Comparison of ENCODE assay signal across 11 mouse cellular contexts in genomic region chr6:54819272-54819671, GRCm38 (mm10). TPM values are rescaled to one million over a fixed set of nuclear protein-coding genes. Genes with fewer than 3 reads are reported as not detected.
A peak's percentile ranks its signal among the peaks of the same experiment; 100 is the strongest.
DNase-seq lines count a peak whose midpoint lies in the region; ATAC-seq lines count a peak whose summit lies in the region.
"Had no signal": no experiment of that assay in that cellular context is flagged by ENCODE, and none has a peak within 500 bp of the region (broad histone marks: within the 10 kb centered on the region; RNA-seq: fewer than 3 reads in every experiment).

No protein-coding gene starts in this region.

- peak overlapping the region; percentile 47 for H3K4me2 ChIP-seq in forebrain, embryonic 13.5 days
- H3K4me2 ChIP-seq in forebrain, embryonic 11.5 days (ENCODE audit: low read depth, low read length, severe bottlenecking) = no peak overlapping the region
- H3K4me2 ChIP-seq in forebrain, embryonic 16.5 days (ENCODE audit: low read length) = peak overlapping the region; percentile 53
- H3K4me2 ChIP-seq: stomach, embryonic 15.5 days had no signal

- no peaks in the 10 kb centered on the region for H3K36me3 ChIP-seq in forebrain, embryonic 13.5 days (ENCODE audit: poor library complexity, severe bottlenecking)
- H3K36me3 ChIP-seq in forebrain, embryonic 11.5 days (ENCODE audit: control insufficient read depth, insufficient read depth, low read length) = no peaks in the 10 kb centered on the region
- peaks cover 15% of the 10 kb centered on the region for H3K36me3 ChIP-seq in megakaryocyte, embryonic 14.5 days (replicated peaks; ENCODE audit: low read length)
- H3K36me3 ChIP-seq in forebrain, embryonic 16.5 days (ENCODE audit: control insufficient read depth, insufficient read depth) = no peaks in the 10 kb centered on the region
- no peaks in the 10 kb centered on the region for H3K36me3 ChIP-seq in macrophage (ENCODE audit: inconsistent target)
- H3K36me3 ChIP-seq: stomach, embryonic 15.5 days had no signal

- WGBS in forebrain, embryonic 13.5 days = 34% methylated on average over 4 of the region's 4 CpGs
- 29% methylated on average over 4 of the region's 4 CpGs for WGBS in forebrain, embryonic 11.5 days
- WGBS in forebrain, embryonic 16.5 days = 36% methylated on average over 4 of the region's 4 CpGs
- WGBS in macrophage (ENCODE audit: missing documents) = 44% methylated on average over 4 of the region's 4 CpGs

- DNase-seq in forebrain, embryonic 11.5 days (ENCODE audit: low spot score) = no peak
- DNase-seq in spleen, postnatal 14 days (ENCODE audit: low spot score in 2 of 2) = no peak
- no peak for DNase-seq in ovary, postnatal 14 days (ENCODE audit: low spot score)
- DNase-seq: cerebellum, adult 8-10 months; lung, postnatal 36 days had no signal

- no peak for ATAC-seq in forebrain, embryonic 13.5 days
- no peak for ATAC-seq in forebrain, embryonic 11.5 days (replicated peaks; ENCODE audit: low FRiP score)
- no peak for ATAC-seq in megakaryocyte, adult 5-6 weeks (ENCODE audit: poor library complexity, severe bottlenecking)
- ATAC-seq in forebrain, embryonic 16.5 days = no peak

- H3K4me3 ChIP-seq in forebrain, embryonic 13.5 days = peak overlapping the region; percentile 21; the same call in 1 of the 2 replicates
- H3K4me3 ChIP-seq in forebrain, embryonic 11.5 days (ENCODE audit: low read depth, low read length) = no peak overlapping the region
- peak overlapping the region; percentile 85 for H3K4me3 ChIP-seq in megakaryocyte, embryonic 14.5 days (replicated peaks)
- H3K4me3 ChIP-seq in forebrain, embryonic 16.5 days (replicated peaks; ENCODE audit: low read length) = peak overlapping the region; percentile 30
- H3K4me3 ChIP-seq in macrophage (ENCODE audit: inconsistent target) = peak overlapping the region; percentile 46; the same call in 1 of the 2 replicates
- H3K4me3 ChIP-seq: stomach, embryonic 15.5 days had no signal

- H3K27ac ChIP-seq in forebrain, embryonic 13.5 days = no peak overlapping the region
- H3K27ac ChIP-seq in forebrain, embryonic 11.5 days (ENCODE audit: low read depth, low read length) = no peak overlapping the region
- no peak overlapping the region for H3K27ac ChIP-seq in forebrain, embryonic 16.5 days (ENCODE audit: low read length)
- H3K27ac ChIP-seq in macrophage = no peak overlapping the region
- H3K27ac ChIP-seq: stomach, embryonic 15.5 days had no signal

- H3K9me3 ChIP-seq in forebrain, embryonic 13.5 days (replicated peaks) = no peaks in the 10 kb centered on the region
- H3K9me3 ChIP-seq in forebrain, embryonic 11.5 days (ENCODE audit: control insufficient read depth, low read length) = no peaks in the 10 kb centered on the region
- no peaks in the 10 kb centered on the region for H3K9me3 ChIP-seq in megakaryocyte, embryonic 14.5 days
- no peaks in the 10 kb centered on the region for H3K9me3 ChIP-seq in forebrain, embryonic 16.5 days (ENCODE audit: control insufficient read depth, low read length)
- H3K9me3 ChIP-seq: stomach, embryonic 15.5 days had no signal

- peaks cover 36% of the 10 kb centered on the region for H3K4me1 ChIP-seq in forebrain, embryonic 13.5 days
- peaks cover 11% of the 10 kb centered on the region for H3K4me1 ChIP-seq in forebrain, embryonic 11.5 days (replicated peaks; ENCODE audit: control insufficient read depth, insufficient read depth, low read length)
- H3K4me1 ChIP-seq in megakaryocyte, embryonic 14.5 days = peaks cover 53% of the 10 kb centered on the region
- peaks cover 25% of the 10 kb centered on the region for H3K4me1 ChIP-seq in forebrain, embryonic 16.5 days (replicated peaks; ENCODE audit: control insufficient read depth, insufficient read depth, low read length)

- H3K27me3 ChIP-seq in forebrain, embryonic 13.5 days = no peaks in the 10 kb centered on the region
- H3K27me3 ChIP-seq in forebrain, embryonic 11.5 days (ENCODE audit: control insufficient read depth, insufficient read depth, low read length) = no peaks in the 10 kb centered on the region
- no peaks in the 10 kb centered on the region for H3K27me3 ChIP-seq in megakaryocyte, embryonic 14.5 days (replicated peaks)
- no peaks in the 10 kb centered on the region for H3K27me3 ChIP-seq in forebrain, embryonic 16.5 days (replicated peaks; ENCODE audit: control insufficient read depth, insufficient read depth, low read length)
- H3K27me3 ChIP-seq: stomach, embryonic 15.5 days had no signal

- no peak overlapping the region for H3K9ac ChIP-seq in forebrain, embryonic 13.5 days
- no peak overlapping the region for H3K9ac ChIP-seq in forebrain, embryonic 11.5 days (ENCODE audit: low read length)
- H3K9ac ChIP-seq in forebrain, embryonic 16.5 days (replicated peaks; ENCODE audit: low read depth, low read length) = no peak overlapping the region
- H3K9ac ChIP-seq: stomach, embryonic 15.5 days had no signal

- H3K79me2 ChIP-seq in macrophage (ENCODE audit: inconsistent target) = peaks cover 66% of the 10 kb centered on the region

RNA-seq across cellular contexts. Expression of gene Znrf2, which starts 2.6 kb away (rescaled TPM):
- polyA plus RNA-seq in forebrain, embryonic 13.5 days (2015; fragmentation: Nextera tagmentation; extraction: Ambion mirVana) = 9.9 and 11.3 TPM in 2 replicates
- polyA plus RNA-seq in forebrain, embryonic 11.5 days (2014; fragmentation: Nextera tagmentation; extraction: Ambion mirVana) = 2.8 and 3.0 TPM in 2 replicates
- 15.8 and 22.0 TPM in 2 replicates for polyA plus RNA-seq in megakaryocyte, embryonic 14.5 days (2012; ENCODE audit: insufficient read depth, low replicate concordance)
- 78.0 and 83.0 TPM in 2 replicates for total RNA-seq in megakaryocyte, adult 5-6 weeks (2015)
- 76.2 and 77.6 TPM in 2 replicates for total RNA-seq in megakaryocyte, adult 5-6 weeks (2017)
- 19.5 and 23.2 TPM in 2 replicates for polyA plus RNA-seq in forebrain, embryonic 16.5 days (2015; fragmentation: Nextera tagmentation; extraction: Ambion mirVana)
- 10 to 100 TPM; 23.1 to 75.5 (median 49.6) TPM for total RNA-seq in macrophage (2018; cell fraction: chromatin; rRNA removed)
- 10 to 100 TPM; 34.2 to 77.1 (median 53.5) TPM for total RNA-seq in macrophage (2018; cell fraction: cytosol; rRNA removed)
- total RNA-seq in macrophage (2018; cell fraction: nucleus; rRNA removed) = 100 to 1,000 TPM in 1 of 26 experiments, 10 to 100 TPM in 25; 37.5 to 103 (median 51.2) TPM
- polyA plus RNA-seq in macrophage (2018) = 22.2 to 54.9 TPM (median 37.6 TPM) in 3 replicates
